Mouse (Mus musculus) C2C12 (cell line): ENCODE data around the gene Slc47a1. TPM values are rescaled to one million over a fixed set of nuclear protein-coding genes. Genes with fewer than 3 reads are reported as not detected.

ENCODE experiments used
- H3K27me3 ChIP-seq: one replicate; pipeline ENCODE4 v1.6.1; 2011; ENCODE audit not compliant: control insufficient read depth, insufficient read depth, insufficient read length
- H3K36me3 ChIP-seq: one replicate; pipeline ENCODE4 v1.6.1; 2011; ENCODE audit not compliant: control insufficient read depth, insufficient read depth
- H3K4me3 ChIP-seq: one replicate; pipeline ENCODE4 v1.5.1; 2011; ENCODE audit warnings: mild to moderate bottlenecking, control low read depth; ENCODE audit not compliant: poor library complexity, insufficient read depth, severe bottlenecking
- H3K79me2 ChIP-seq: one replicate; pipeline ENCODE4 v1.6.1; 2011; ENCODE audit not compliant: control insufficient read depth, insufficient read depth
- H3K79me3 ChIP-seq: one replicate; pipeline ENCODE4 v1.6.1; 2011; ENCODE audit warnings: low read depth, control low read depth
- H3ac ChIP-seq: one replicate; pipeline ENCODE3; 2011; ENCODE audit warnings: low read depth; ENCODE audit not compliant: control insufficient read depth, insufficient read length
- CEBPB ChIP-seq: IDR thresholded peaks from one replicate; pipeline ENCODE4 v1.6.1; 2011; ENCODE audit warnings: low read depth, mild to moderate bottlenecking, control low read depth, moderate library complexity
- CTCF ChIP-seq: IDR thresholded peaks from one replicate; pipeline ENCODE4 v1.5.1; 2011; ENCODE audit not compliant: control insufficient read depth, insufficient read depth, insufficient read length
- FOSL1 ChIP-seq: IDR thresholded peaks from one replicate; pipeline ENCODE4 v1.8.0; 2011; ENCODE audit warnings: mild to moderate bottlenecking, low read length; ENCODE audit not compliant: poor library complexity, insufficient read depth, severe bottlenecking
- MAX ChIP-seq: IDR thresholded peaks from one replicate; pipeline ENCODE4 v1.6.1; 2011; ENCODE audit warnings: mild to moderate bottlenecking, control low read depth
- MYOD1 ChIP-seq: IDR thresholded peaks from one replicate; pipeline ENCODE4 v1.6.1; 2011; ENCODE audit warnings: low read depth; ENCODE audit not compliant: control insufficient read depth, insufficient read length
- MYOG ChIP-seq: IDR thresholded peaks from one replicate; pipeline ENCODE4 v1.6.1; 2011; ENCODE audit not compliant: control insufficient read depth, insufficient read length; ENCODE audit errors: extremely low read depth
- USF1 ChIP-seq: IDR thresholded peaks from one replicate; pipeline ENCODE4 v1.6.1; 2011; ENCODE audit warnings: low read depth, mild to moderate bottlenecking, control low read depth, moderate library complexity
- polyA plus RNA-seq: library from polyadenylated mRNA; unstranded; fragments of >200 nt; fragmentation: generic; extraction: Trizol; gene quantifications from one replicate; pipeline ENCODE4 v1.2.1, GENCODE M21; 2012; ENCODE audit warnings: missing spikeins

Slc47a1 gene
- polyA plus RNA-seq, 1 experiment, result 0.02 TPM

DNA sequence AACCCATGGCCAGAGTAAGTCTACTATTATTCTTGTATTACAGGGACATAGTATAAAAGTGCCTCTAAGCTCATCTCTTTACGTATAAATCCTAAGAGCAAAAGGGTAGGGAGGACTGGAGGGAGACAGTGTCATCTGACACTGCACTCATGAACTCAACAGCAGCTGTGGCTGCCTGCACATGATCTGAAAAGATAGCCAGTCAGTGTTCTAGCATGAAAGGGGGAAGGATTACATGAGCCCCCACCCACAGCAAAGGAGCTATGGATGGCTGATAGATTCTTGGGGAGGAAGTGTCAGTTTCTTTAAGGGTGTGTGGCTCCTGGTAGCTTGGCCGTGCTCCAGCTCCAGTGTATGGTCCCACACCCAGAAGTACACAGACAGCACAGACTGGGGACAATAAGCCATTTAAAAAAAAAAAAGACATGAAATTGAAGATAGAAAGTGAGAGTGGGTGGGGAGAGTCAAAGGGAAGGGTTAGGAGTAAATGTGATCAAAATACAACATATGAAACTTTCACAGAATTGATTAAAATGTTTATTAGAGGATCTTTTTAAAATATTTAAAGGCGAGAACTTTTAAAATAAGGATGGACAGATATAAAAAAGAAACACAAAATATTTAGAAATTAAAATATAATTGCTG is 58.1 kb downstream of the Slc47a1 start:
- Histone ChIP-seq H3K79me2 (no peaks in the 10 kb centered on the region), H3K4me3 (no peak overlapping the region), H3K79me3 (no peaks in the 10 kb centered on the region), H3ac (no peak overlapping the region), H3K27me3 (no peaks in the 10 kb centered on the region), H3K36me3 (no peaks in the 10 kb centered on the region)
- TF ChIP-seq CEBPB, result no peak

DNA sequence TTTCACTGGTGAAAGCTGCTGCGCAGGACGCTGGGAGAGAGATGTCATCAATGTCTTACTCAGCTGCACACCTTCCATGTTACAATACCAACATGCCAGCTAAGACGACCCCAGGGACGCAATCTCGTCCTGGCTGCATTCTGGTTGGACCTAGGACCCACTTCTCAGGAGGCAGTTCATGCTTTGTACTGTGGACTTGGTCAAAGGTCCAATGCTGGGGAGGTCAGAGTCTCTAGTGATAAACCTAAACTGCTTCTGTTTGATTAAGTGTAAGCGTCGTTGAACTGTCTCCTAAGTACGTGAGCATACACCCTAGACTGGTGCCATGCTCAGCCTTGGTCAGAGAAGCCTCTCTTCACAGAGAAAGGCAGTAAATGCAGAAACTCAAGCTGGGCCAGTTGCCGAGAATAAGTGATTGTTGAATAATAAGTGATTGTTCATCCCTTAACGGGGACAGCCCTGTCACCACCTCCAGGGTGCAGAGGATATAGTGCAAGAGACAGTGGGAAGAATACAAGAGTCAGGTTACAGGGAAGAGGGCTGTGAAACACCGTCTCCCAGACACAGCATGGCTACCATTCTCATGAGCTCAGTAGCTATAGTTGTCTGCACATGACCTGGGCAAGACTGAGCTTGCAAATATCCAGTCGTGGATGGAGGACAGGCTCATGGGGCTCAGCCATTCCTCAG is 58.8 kb downstream of the Slc47a1 start:
- H3K4me3 ChIP-seq, result no peak overlapping the region
- H3ac ChIP-seq, result no peak overlapping the region
- H3K79me3 ChIP-seq, result no peaks in the 10 kb centered on the region
- no peaks in the 10 kb centered on the region for H3K36me3 ChIP-seq
- no peaks in the 10 kb centered on the region for H3K27me3 ChIP-seq
- no peaks in the 10 kb centered on the region for H3K79me2 ChIP-seq
- TF ChIP-seq CTCF, result no peak
- no peak for TF ChIP-seq MYOG
- TF ChIP-seq MYOD1, result no peak
- no peak for TF ChIP-seq FOSL1
- TF ChIP-seq MAX, result no peak
- no peak for TF ChIP-seq USF1
- no peak for TF ChIP-seq CEBPB

GRCm38 (mm10) chr11:61316864-61317263 is 61.3 kb downstream of the Slc47a1 start:
- H3K79me3 ChIP-seq, result no peaks in the 10 kb centered on the region
- H3K36me3 ChIP-seq, result no peaks in the 10 kb centered on the region
- H3ac ChIP-seq, result no peak overlapping the region
- no peaks in the 10 kb centered on the region for H3K79me2 ChIP-seq
- no peak for TF ChIP-seq MYOG
- no peaks in the 10 kb centered on the region for H3K27me3 ChIP-seq
- H3K4me3 ChIP-seq, result no peak overlapping the region

GRCm38 (mm10) chr11:61310321-61310720 is 67.8 kb downstream of the Slc47a1 start:
- H3K4me3 ChIP-seq, result no peak overlapping the region
- H3K79me2 ChIP-seq, result no peaks in the 10 kb centered on the region
- no peaks in the 10 kb centered on the region for H3K27me3 ChIP-seq
- no peak for TF ChIP-seq CEBPB
- H3K36me3 ChIP-seq, result no peaks in the 10 kb centered on the region
- H3ac ChIP-seq, result no peak overlapping the region
- no peaks in the 10 kb centered on the region for H3K79me3 ChIP-seq

DNA sequence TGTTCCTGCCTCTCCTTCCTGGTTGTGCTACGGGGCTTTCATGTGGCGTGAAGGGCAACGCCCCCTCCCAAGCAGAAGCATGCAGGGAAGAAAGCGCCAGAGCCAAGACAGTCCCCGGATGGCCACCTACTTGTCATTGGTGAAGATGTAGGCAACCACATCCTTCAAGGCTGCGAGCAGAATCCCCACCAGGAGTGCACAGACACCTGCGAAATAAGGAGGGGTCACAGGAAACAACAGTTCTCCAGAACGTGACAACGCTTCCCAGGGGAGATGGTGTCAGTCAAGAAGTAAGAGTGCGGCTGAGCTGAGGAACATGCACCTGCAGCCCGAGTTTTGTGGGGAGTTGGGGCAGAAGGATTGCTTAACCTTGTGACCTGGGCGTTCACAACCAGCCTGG is 68.3 kb downstream of the Slc47a1 start:
- H3K36me3 ChIP-seq, result no peaks in the 10 kb centered on the region
- TF ChIP-seq MYOG (no peak), CEBPB (no peak), MAX (no peak), FOSL1 (no peak), MYOD1 (no peak)
- no peak overlapping the region for H3K4me3 ChIP-seq
- H3ac ChIP-seq, result no peak overlapping the region
- H3K79me3 ChIP-seq, result no peaks in the 10 kb centered on the region
- no peaks in the 10 kb centered on the region for H3K79me2 ChIP-seq
- no peaks in the 10 kb centered on the region for H3K27me3 ChIP-seq

DNA sequence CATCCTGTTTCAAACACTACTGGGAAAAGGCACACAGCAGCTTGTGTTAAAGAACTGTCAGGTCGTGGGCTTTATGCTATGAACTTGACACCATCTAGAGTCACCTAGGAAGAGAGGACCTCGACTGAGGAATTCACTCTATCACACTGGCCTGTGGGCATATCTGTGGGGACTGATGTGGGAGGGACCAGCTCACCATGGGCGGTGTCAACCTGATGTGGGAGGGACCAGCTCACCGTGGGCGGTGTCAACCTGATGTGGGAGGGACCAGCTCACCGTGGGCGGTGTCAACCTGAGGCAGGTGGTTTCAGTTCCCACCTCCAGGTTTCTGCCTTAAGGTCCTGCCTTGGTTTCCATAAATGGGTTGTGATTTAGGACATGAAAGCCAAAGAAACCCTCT is 70.3 kb downstream of the Slc47a1 start:
- no peaks in the 10 kb centered on the region for H3K27me3 ChIP-seq
- no peak overlapping the region for H3K4me3 ChIP-seq
- no peaks in the 10 kb centered on the region for H3K79me2 ChIP-seq
- H3K36me3 ChIP-seq, result no peaks in the 10 kb centered on the region
- H3K79me3 ChIP-seq, result no peaks in the 10 kb centered on the region
- TF ChIP-seq CTCF, result no peak
- TF ChIP-seq FOSL1, result no peak
- no peak for TF ChIP-seq CEBPB
- no peak for TF ChIP-seq MYOD1
- no peak for TF ChIP-seq USF1
- no peak for TF ChIP-seq MAX
- TF ChIP-seq MYOG, result no peak
- no peak overlapping the region for H3ac ChIP-seq
